Mouse (Mus musculus) ES-Bruce4 (cell line): ENCODE results near the gene Unc80.

Experiments
- CTCF ChIP-seq: IDR thresholded peaks from one replicate; pipeline ENCODE4 v1.8.1; 2011; ENCODE audit warnings: low read depth, low read length
- EP300 ChIP-seq: IDR thresholded peaks from 2 replicates; pipeline ENCODE4 v1.6.1; 2011; ENCODE audit warnings: low read depth, low read length; ENCODE audit not compliant: insufficient read depth

GRCm38 (mm10) chr1:66650006-66650405, 181.8 kb downstream of the Unc80 start:
- TF ChIP-seq CTCF = no peak
- no peak for TF ChIP-seq EP300
